Mouse (Mus musculus): ENCODE results near the gene Gm7075. TPM values are rescaled to one million over a fixed set of nuclear protein-coding genes. Genes with fewer than 3 reads are reported as not detected.

Gm7075 gene
- total and polyA plus RNA-seq, 2 experiments, result not detected

DNA sequence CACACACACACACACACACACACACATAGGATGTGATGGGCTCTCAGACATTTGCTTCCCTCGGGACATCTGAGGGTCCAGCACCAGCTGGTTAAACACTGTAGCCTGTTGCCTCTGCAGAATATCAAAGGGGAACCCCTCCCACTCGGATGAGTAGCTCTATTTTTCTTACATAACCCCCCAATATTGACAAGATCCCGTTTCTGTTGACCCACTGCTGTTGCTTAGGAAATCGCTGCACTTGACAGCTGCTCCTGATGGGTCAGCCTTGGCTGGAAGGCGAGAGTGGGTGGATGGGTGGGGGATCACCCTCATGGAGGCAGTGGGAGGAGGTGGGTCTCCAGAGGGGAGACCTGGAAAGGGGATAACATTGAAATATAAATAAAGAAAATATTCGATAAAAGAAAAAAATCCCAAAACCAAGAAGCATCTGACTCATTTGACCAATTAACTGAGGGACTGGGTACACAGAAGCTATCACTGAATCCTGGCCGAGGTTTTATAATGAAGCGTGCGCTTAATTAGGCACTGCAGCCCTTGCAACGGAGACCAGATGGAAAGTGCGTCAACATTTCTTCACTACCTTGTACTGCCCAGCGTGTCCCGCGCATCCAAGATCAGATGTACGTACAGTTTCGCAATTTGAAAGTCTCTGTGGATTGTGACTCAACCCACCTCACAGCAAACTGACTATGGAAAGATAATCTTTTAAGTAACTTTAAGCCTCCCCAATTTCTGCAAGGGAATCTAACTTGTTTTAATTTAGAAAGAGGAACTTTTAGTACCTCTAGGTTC lies 11.2 kb downstream of the Gm7075 start:
- H3K4me1 ChIP-seq (ENCODE audit: control insufficient read depth, insufficient read depth, low read length), result peaks cover 4% of the 10 kb centered on the region
- no peak for TF ChIP-seq POLR2A (IDR thresholded peaks at IDR 0.05; ENCODE audit: extremely low read depth, insufficient read depth, low read length)
- TF ChIP-seq CTCF (IDR thresholded peaks at IDR 0.05; ENCODE audit: low read depth, low read length), result no peak
- 20% methylated on average over 16 of the region's 16 CpGs for WGBS
- H3K36me3 ChIP-seq (ENCODE audit: control insufficient read depth, insufficient read depth, low read length), result 0 out of 2 replicates have a peak, but pooled peaks cover 2% of the 10 kb centered on the region
- H3K79me2 ChIP-seq (ENCODE audit: control insufficient read depth, insufficient read depth, low read length), result no peaks in the 10 kb centered on the region
- H3K27ac ChIP-seq (replicated peaks; ENCODE audit: insufficient read depth, low read depth, low read length), result no peak overlapping the region
- H3K4me3 ChIP-seq (ENCODE audit: insufficient read depth, low read depth, low read length), result no peak overlapping the region
- DNase-seq (ENCODE audit: extremely low read depth, low read depth, low spot score), result peak; percentile 56
- H3K9ac ChIP-seq (ENCODE audit: low read depth, low read length), result no peak overlapping the region
- no peaks in the 10 kb centered on the region for H3K27me3 ChIP-seq (ENCODE audit: control insufficient read depth, insufficient read depth, low read length)

GRCm38 (mm10) chr10:63403636-63404035 lies 18.0 kb downstream of the Gm7075 start:
- TF ChIP-seq POLR2A (IDR thresholded peaks at IDR 0.05; ENCODE audit: extremely low read depth, insufficient read depth, low read length) (no peak), CTCF (IDR thresholded peaks at IDR 0.05; ENCODE audit: low read depth, low read length) (no peak)
- Histone ChIP-seq H3K36me3 (ENCODE audit: control insufficient read depth, insufficient read depth, low read length) (no peaks in the 10 kb centered on the region), H3K4me3 (ENCODE audit: insufficient read depth, low read depth, low read length) (no peak overlapping the region), H3K27me3 (ENCODE audit: control insufficient read depth, insufficient read depth, low read length) (no peaks in the 10 kb centered on the region), H3K27ac (replicated peaks; ENCODE audit: insufficient read depth, low read depth, low read length) (no peak overlapping the region), H3K9ac (ENCODE audit: low read depth, low read length) (no peak overlapping the region), H3K4me1 (ENCODE audit: control insufficient read depth, insufficient read depth, low read length) (peaks cover 6% of the 10 kb centered on the region), H3K79me2 (ENCODE audit: control insufficient read depth, insufficient read depth, low read length) (no peaks in the 10 kb centered on the region)
- WGBS, result 25% methylated on average over 2 of the region's 2 CpGs
- peak; percentile 91 for DNase-seq (ENCODE audit: extremely low read depth, low read depth, low spot score)

- Histone ChIP-seq H3K27ac (replicated peaks; ENCODE audit: insufficient read depth, low read depth, low read length) (peak overlapping the region; percentile 69), H3K9ac (ENCODE audit: low read depth, low read length) (no peak overlapping the region), H3K4me1 (ENCODE audit: control insufficient read depth, insufficient read depth, low read length) (peaks cover 6% of the 10 kb centered on the region), H3K27me3 (ENCODE audit: control insufficient read depth, insufficient read depth, low read length) (no peaks in the 10 kb centered on the region), H3K4me3 (ENCODE audit: insufficient read depth, low read depth, low read length) (no peak overlapping the region), H3K79me2 (ENCODE audit: control insufficient read depth, insufficient read depth, low read length) (no peaks in the 10 kb centered on the region), H3K36me3 (ENCODE audit: control insufficient read depth, insufficient read depth, low read length) (no peaks in the 10 kb centered on the region)
- no peak for TF ChIP-seq CTCF (IDR thresholded peaks at IDR 0.05; ENCODE audit: low read depth, low read length)
- TF ChIP-seq POLR2A (IDR thresholded peaks at IDR 0.05; ENCODE audit: extremely low read depth, insufficient read depth, low read length), result no peak
- 28% methylated on average over 5 of the region's 5 CpGs for WGBS
- DNase-seq (ENCODE audit: extremely low read depth, low read depth, low spot score), result peak; percentile 91
Measured at GRCm38 (mm10) chr10:63402731-63403504, 18.7 kb downstream of the Gm7075 start.

GRCm38 (mm10) chr10:63396963-63397362 lies 24.6 kb downstream of the Gm7075 start:
- 94% methylated on average over 10 of the region's 10 CpGs for WGBS

DNA sequence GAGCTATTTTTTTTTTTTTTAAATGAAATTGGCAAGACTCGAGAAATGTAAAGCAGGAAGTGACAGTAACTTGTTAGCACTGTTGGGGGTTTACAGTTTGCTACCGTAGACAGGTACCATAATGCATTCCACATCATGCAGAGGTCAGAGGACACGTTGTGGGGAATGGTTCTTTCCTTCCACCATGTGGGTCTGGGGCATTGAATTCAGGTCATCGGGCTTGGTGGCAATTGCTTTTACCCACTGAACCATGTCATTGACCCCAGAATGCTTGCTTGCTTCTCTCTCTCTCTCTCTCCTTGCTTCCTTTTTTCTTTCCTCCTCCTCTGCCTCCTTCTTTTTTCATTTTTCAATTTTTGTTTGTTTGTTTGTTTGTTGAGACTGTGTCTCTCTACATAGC lies 32.6 kb downstream of the Gm7075 start:
- Histone ChIP-seq H3K27me3 (ENCODE audit: control insufficient read depth, insufficient read depth, low read length) (no peaks in the 10 kb centered on the region), H3K27ac (replicated peaks; ENCODE audit: insufficient read depth, low read depth, low read length) (no peak overlapping the region), H3K4me3 (ENCODE audit: insufficient read depth, low read depth, low read length) (no peak overlapping the region), H3K36me3 (ENCODE audit: control insufficient read depth, insufficient read depth, low read length) (no peaks in the 10 kb centered on the region), H3K9ac (ENCODE audit: low read depth, low read length) (no peak overlapping the region), H3K79me2 (ENCODE audit: control insufficient read depth, insufficient read depth, low read length) (no peaks in the 10 kb centered on the region), H3K4me1 (ENCODE audit: control insufficient read depth, insufficient read depth, low read length) (no peaks in the 10 kb centered on the region)
- TF ChIP-seq CTCF (IDR thresholded peaks at IDR 0.05; ENCODE audit: low read depth, low read length), result no peak
- TF ChIP-seq POLR2A (IDR thresholded peaks at IDR 0.05; ENCODE audit: extremely low read depth, insufficient read depth, low read length), result no peak
- 36% methylated on average over 4 of the region's 4 CpGs for WGBS
- no peak for DNase-seq (ENCODE audit: extremely low read depth, low read depth, low spot score)

More at GRCm38 (mm10) chr10:63396963-63397362, 24.6 kb downstream of the Gm7075 start:
- Histone ChIP-seq H3K36me3 (ENCODE audit: control insufficient read depth, insufficient read depth, low read length) (0 out of 2 replicates have a peak, but pooled peaks cover 4% of the 10 kb centered on the region), H3K4me1 (ENCODE audit: control insufficient read depth, insufficient read depth, low read length) (no peaks in the 10 kb centered on the region), H3K79me2 (ENCODE audit: control insufficient read depth, insufficient read depth, low read length) (no peaks in the 10 kb centered on the region), H3K9ac (ENCODE audit: low read depth, low read length) (no peak overlapping the region), H3K4me3 (ENCODE audit: insufficient read depth, low read depth, low read length) (no peak overlapping the region), H3K27me3 (ENCODE audit: control insufficient read depth, insufficient read depth, low read length) (no peaks in the 10 kb centered on the region), H3K27ac (replicated peaks; ENCODE audit: insufficient read depth, low read depth, low read length) (no peak overlapping the region)
- DNase-seq (ENCODE audit: extremely low read depth, low read depth, low spot score), result no peak
- TF ChIP-seq POLR2A (IDR thresholded peaks at IDR 0.05; ENCODE audit: extremely low read depth, insufficient read depth, low read length) (no peak), CTCF (IDR thresholded peaks at IDR 0.05; ENCODE audit: low read depth, low read length) (no peak)

Measured in liver, adult 2 months (tissue).